Mouse (Mus musculus) kidney, postnatal 25 days (tissue): ENCODE measurements around the gene Lin28a.

ENCODE experiments used
- DNase-seq, 2 experiments: peaks; one replicate each; pipeline ENCODE4 v3.0.0; 2021; ENCODE audit warnings: mixed read lengths in 2 of 2

Lin28a gene

DNA sequence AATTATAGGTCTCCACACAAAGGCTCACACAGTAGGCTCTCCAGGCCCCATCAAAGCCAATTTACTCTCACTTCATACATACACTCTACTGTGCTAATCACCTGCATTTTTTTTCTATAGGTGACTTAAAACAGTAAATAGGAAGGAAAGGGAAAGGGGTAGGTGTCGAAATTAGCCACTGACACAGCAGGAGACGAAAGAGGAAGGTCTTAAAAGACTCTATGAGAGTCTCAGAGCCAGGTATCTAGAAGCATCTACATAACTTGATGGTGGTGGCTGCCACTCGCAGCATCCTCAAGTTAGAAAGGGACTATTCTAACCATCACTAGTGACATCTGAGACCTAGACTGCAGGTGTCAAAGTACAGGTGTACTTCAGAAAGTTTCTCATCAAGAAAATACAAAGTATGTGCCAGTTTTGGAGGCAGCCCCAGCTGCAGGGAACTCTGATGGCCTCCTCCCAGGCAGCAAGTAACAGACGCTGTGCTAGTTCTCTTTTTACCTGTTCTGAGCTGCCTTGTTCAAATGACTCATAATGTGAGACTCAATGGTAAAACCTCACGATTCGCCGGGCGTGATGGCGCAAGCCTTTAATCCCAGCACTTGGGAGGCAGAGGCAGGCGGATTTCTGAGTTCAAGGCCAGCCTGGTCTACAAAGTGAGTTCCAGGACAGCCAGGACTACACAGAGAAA, 40.5 kb downstream of the Lin28a start:
- no peak for DNase-seq

DNA sequence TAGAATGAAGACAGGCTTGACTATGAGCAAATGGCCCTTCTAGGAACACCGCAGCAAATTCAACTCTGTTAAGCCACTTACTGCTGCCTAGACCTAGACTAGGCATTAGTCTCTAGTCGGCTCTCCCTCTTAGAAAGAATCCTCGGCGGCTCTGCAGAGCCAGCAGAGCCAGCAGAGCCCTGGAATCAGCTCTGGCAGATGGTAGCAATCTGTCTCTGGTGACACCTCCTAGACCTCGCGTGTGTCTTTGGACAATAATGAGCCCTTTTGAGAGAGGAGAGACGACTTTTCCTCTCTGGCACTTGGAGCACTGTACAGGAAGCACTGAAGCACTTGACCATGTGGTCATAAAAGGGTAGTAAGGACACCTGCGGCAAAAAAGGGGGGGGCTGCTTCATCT, 46.9 kb downstream of the Lin28a start:
- no peak for DNase-seq

DNA sequence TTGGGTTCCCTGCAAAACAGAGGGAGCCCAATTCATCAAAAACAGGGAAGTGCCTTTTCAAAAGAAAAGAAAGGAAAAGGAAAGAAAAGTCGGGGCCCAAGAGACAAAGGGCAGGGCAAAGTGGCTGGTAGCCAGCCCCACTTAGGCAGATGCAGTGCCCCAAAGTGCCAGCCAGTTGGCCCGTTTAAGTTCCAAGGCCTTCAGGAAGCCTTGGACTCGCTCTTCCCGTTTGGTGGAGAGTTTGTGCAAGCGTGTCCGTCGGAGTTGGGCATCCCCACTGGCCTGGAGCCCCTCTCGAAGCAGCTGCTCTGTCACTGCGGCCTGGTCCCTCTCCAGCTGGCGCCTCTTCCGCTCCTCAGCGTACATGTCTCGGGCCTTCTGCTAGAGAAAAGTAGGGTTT, 47.8 kb downstream of the Lin28a start:
- no peak for DNase-seq

DNA sequence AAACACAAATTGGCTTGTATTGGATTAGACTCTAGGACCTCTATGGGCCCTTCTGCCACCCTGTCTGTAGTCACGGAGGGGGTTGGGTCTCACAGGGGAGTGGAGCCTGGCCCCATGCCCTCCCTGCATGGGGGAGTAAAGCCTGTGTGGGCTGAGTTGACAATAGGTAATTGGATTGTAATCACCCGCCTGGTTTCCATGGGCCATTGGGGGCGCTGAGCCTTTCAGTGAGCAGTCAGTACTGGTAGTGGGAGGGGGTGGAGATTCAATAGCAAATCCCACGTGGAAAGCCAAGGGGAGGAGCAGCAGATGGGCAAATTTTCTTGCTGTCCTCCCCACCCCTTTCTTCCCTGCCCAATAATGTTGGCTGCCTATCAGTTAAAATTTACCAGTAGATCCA, 48.4 kb downstream of the Lin28a start:
- DNase-seq, result peak in 1 of 2 experiments; percentile 33

DNA sequence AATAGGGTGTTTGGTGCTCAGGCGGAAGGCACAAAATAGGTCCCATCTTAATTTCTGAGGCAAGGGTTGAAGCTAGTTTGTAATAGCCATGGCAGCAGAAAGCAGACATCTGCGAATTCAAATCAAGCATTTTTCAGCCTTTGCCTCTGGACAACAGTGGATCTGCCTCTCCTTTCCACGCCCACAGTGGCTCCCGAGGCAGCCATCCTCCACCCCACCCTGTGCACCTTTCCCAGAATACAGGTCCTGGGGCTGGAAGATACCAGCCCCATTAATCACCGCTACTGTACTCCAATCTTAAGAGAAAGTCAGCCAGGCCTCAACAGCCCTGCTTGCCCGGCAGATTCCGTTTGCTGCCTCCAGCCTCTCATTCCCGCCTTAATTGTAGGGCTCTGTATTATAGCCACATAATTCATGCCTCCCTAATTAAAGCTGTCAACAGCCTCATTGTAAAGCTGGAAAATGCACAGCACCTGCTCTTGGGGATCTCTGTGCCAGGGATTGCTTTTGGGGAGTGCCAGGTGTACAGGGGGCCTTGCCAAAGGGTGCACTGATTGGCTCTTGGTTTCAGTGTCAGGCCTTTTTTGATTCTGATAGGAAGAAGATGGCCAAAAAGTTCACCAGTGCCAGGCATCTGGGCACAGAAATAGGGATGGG, 49.4 kb downstream of the Lin28a start:
- no peak for DNase-seq

DNA sequence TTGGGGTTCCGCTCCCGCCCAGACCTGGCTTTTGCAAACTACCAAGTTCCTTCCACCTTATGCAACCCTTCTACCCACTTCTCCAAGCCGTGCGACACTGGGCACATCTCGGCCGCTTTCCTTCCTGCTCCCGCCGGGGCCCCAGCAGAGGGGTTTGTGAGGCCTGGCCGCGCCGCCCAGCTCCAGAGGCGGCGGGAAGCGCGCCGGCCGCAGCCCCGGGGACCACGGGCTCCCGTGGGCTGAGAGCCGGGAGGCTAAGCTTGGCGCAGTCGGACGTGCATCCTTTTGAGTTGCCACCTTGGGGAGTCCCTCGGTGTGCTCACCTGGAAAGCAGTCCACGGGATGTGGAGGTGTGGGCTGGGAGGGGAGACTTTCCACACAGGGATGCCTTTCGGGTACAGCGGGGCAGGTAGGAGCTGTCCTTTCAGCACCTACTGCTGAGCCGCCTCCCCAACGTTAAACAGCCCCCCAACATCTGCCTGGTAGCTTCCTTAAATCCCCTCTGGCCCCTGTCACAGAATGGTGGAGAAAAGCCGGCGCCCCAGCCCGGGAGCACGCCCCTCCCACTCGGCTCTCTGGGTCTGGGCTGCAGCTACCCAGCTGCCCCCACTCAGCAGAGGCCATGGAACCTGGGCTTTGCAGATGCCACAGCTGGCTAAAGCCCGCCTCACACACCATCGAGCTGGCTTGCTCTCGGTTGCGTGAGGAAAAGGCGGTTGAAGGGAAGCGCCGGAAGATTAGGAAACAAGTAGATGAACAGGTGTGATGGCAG, 50.3 kb downstream of the Lin28a start, which contains the start of gene Hmgn2:
Hmgn2 (minus strand) TSS at position 501 of the 772 bp plus-strand sequence.
- DNase-seq, result peak; percentile 48 to 69

DNA sequence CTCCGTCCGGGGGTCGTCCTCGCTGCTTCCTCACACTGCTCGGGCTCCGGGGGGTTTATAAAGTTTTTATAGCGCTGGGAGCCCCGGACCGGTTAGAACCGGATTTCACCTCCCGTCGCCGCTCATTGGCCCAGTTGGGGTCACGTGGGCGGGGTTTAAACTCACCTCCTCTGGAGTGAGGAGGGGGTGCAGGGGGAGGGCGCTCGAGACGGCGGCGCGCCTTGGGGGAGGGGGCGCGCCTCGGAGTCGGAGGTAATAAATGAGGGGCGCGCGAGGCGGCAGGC, 50.8 kb downstream of the Lin28a start:
- DNase-seq, result peak; percentile 95 to 96

DNA sequence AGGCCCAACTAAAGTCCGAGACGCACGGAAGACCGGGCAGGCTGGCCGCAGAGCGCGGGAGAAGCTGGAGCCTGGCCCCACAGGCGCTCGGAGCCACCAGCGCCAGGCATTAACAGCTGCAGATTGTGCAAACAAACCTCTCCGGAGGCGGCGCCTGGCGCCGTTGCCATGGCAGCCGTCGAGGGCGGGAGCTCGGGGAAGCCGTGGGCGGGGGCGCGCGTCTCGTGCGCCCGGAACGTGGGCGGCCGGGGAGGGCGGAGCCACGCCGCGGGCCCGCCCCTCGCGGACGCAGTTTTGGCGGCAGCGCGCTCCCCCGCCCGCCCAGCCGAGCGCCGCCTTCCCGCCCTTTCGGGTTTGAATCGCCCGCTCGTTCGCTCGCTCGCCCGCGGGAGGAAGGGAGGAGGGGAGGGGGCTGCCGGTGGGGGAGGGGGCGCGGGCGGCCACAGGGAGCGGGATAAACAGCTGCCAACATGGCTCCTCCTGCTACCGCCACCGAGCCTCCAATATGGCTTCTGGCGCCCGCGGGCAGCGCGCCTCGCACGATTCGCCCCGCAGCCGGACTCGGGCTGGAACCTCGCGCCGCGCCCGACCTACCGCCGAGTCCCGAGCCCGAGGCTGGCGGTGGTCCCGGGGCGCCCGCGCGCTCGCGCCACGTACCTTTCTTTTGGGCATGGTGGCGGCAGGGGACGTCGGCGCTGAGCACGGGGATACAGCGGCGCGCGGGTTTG, 51.3 kb downstream of the Lin28a start:
- peak; percentile 97 to 99 for DNase-seq

DNA sequence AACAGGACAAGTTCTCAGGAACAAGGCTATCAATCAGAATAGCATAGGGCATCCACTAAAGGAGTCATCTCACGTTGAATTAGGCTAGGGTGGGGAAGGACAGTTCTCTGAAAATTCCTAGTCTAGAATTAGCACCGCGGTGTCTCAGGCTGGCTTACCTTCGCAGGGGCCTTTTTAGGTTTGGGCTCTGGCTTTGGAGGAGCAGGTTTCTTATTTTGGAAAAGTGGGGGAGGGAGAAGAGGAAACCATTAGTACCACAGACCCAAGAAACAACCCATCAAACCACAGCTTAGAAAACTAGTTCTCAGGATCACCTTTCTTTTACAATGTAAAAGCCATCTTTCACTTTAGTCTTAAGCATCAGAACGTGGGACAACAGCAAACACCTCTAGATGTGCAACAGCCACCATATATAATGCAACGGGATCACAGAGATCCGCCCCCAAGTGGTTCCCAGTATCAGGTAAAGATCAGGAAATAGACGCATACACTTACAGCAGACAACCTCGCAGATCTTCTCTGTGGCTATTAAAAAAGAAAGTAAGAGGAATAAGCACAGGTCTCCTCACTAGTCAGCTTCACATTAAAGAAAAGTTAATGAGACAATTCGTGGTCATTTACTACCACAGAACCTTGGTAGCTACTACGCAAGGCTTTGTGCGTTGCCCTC, 52.2 kb downstream of the Lin28a start:
- DNase-seq, result no peak

DNA sequence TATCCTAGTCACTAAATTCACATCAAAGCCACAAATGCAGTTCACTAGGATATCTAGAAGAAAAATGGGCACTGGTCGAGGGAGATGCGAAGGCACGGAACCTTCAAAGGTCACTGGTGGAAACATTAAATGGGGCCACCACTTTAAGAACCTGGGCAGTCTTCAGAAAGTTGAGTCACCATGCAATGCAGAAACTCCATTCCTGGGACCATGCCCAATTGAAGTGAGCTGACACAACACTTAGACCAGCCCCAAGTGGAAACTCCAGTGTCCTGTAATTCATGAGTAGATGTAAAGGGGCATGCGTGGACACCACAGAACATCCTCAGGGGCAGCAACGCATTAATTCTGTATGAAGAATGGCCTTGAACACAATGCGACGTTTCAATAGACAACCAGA, 56.1 kb downstream of the Lin28a start:
- no peak for DNase-seq

DNA sequence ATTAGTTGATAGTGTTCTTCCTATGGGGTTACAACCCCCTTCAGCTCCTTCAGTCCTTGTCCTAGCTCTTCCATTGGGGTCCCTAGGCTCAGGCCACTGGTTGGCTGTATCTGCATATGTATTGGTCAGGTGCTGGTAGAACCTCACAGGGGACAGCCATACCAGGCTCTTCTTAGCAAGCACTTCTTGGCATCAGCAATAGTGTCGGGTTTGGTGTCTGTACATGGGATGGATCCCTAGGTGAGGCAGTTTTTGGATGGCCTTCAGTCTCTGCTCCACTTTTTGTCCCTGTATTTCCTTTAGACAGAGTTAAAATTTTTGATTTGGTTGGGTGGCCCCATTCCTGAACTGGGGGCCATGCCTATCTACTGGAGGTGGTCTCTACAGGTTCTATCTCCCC, 59.8 kb downstream of the Lin28a start:
- DNase-seq, result no peak

DNA sequence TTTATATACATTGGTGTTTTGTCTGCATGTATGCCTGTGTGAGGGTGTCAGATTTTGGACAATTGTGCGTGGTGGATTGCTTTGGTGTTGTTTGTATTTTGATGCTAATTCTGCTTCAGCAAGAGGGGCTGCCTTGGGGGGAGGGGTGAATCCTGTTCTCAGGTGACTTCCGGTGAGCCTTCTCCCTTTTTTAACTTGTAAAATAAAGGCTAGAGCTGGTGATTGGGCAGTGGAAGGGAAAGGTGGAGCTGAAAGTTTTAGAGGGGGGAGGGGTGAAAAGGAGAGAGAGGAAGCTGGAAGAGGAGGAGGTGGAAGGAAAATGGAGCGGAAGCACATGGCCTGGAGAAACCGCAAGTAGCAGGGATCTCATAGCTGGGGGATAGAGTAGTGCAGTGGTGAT, 62.3 kb downstream of the Lin28a start:
- no peak for DNase-seq
